Mouse (Mus musculus) heart, postnatal 4 days (tissue): ENCODE results near the gene Rnf187. TPM values are rescaled to one million over a fixed set of nuclear protein-coding genes. Genes with fewer than 3 reads are reported as not detected.

Experiments used
- DNase-seq: peaks from one replicate; pipeline ENCODE4 v3.0.0; 2021
- microRNA-seq, 2 experiments: library from miRNA; unstranded; fragments of <30 nt; microRNA quantifications; one replicate each; pipeline ENCODE4 v1.2.0; 2021 to 2022
- total RNA-seq, 2 experiments: library from RNA; stranded (reverse); gene quantifications; 2 replicates each; pipeline ENCODE4 v1.2.3; 2021

The Rnf187 gene
- total RNA-seq, 2 experiments from 2014 or later: 161 to 165 TPM

DNA sequence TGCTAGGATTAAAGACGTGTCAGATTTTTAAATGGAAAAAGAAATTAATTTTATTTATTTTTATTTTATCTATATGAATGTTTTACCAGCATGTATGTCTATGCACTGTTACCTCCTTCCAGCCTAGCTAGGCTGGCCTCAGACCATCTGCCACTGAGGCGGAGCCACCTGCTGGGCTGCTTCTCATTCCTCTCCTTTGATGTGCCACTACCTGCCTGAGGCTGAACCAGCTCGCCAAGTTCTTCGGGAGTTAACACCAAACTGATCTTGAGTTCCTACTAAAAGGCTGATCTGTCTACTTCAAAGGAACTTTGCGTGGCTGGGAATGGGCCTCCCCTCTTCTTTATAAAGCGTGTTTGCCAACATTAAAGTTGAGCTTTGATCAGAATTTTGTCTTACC lies 44.3 kb downstream of the Rnf187 start:
- no peak for DNase-seq

DNA sequence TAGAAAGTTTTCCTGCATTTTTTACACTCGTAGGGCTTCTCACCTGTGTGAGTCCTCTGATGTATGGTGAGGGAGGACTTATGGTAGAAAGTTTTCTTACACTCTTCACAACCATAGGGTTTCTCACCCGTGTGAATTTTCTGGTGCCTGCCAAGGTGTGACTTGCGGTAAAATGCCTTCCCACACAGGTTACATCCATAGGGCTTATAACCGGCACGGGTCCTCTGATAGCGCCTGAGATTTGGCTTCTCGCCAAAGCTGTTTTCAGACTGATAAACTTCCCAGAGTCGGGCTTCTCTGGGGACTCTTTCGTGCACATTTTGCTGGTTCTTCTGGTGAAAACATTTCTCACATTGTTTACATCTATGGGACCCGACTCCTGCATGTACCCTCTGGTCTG lies 48.2 kb downstream of the Rnf187 start:
- DNase-seq: no peak

DNA sequence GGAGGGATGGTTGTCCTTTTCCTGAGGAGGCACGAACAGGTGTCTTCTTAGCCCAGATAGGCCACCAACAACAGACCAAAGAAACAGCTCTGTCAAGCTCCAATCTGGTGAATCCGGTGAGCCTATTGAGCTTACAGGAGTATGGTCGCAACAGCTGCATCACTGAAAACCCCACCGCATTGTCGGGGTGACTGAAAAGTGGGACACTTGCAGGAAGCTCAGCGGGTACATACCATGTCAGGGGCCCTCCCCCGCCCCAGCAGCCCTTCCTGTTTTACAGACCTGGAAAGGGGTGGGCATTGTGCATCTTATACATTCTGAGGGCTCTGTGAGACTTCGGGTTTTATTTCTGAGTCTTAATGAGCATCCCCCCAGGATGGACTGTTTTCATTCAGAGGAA lies 55.0 kb downstream of the Rnf187 start:
- no peak for DNase-seq

Small RNAs within 50 kb of the gene (microRNA-seq; reads per million reads assigned to microRNA genes)
- gene Gm44313: 0 reads per million in 2 experiments

Other genes starting within 250 kb of the Rnf187 start
- gene Olfr319, start 239.8 kb downstream of the Rnf187 start, total RNA-seq: not detected
- gene Olfr318, start 214.9 kb downstream of the Rnf187 start, total RNA-seq: not detected
- not detected for gene Olfr317, start 199.7 kb downstream of the Rnf187 start, total RNA-seq
- not detected for gene Olfr316, start 186.2 kb downstream of the Rnf187 start, total RNA-seq
- gene Olfr315, start 165.7 kb downstream of the Rnf187 start, total RNA-seq: not detected
- not detected for gene Olfr314, start 156.0 kb downstream of the Rnf187 start, total RNA-seq
- gene Fam183b, start 137.0 kb downstream of the Rnf187 start, total RNA-seq: not detected
- gene Olfr313, start 123.9 kb downstream of the Rnf187 start, total RNA-seq: not detected
- gene Olfr312, start 109.7 kb downstream of the Rnf187 start, total RNA-seq: not detected
- not detected for gene Olfr311, start 99.7 kb downstream of the Rnf187 start, total RNA-seq
- gene Gm12258, start 91.8 kb downstream of the Rnf187 start, total RNA-seq: 1 to 10 TPM; 2.3 to 2.7 TPM
- 1 to 10 TPM; 4.4 to 4.8 TPM for gene 2810021J22Rik, start 71.7 kb downstream of the Rnf187 start, total RNA-seq
- 1 to 10 TPM; 5.3 to 5.9 TPM for gene Zfp39, start 34.7 kb downstream of the Rnf187 start, total RNA-seq
- not detected for gene Btnl10, start 21.0 kb downstream of the Rnf187 start, total RNA-seq
- 10 to 100 TPM; 21.8 to 22.6 TPM for gene Hist3h2ba, start 10.0 kb upstream of the Rnf187 start, total RNA-seq
- 10 to 100 TPM; 46.8 to 50.0 TPM for gene Hist3h2a, start 15.8 kb upstream of the Rnf187 start, total RNA-seq
- under 1 TPM in 1 of 2 experiments, not detected in 1; 0.10 TPM for gene Trim17, start 15.8 kb upstream of the Rnf187 start, total RNA-seq
- gene Trim11, start 39.2 kb upstream of the Rnf187 start, total RNA-seq: 10 to 100 TPM; 21.3 TPM
- gene Obscn, start 197.5 kb upstream of the Rnf187 start, total RNA-seq: 100 to 1,000 TPM; 436 to 453 TPM
- gene Iba57, start 224.8 kb upstream of the Rnf187 start, total RNA-seq: 10 to 100 TPM; 12.9 to 13.1 TPM
- under 1 TPM; 0.70 to 0.79 TPM for gene Gjc2, start 244.3 kb upstream of the Rnf187 start, total RNA-seq